Mouse (Mus musculus) cerebellum, postnatal 10 days (tissue): ENCODE data around the gene Ceacam3.
A peak's percentile ranks its signal among the peaks of the same experiment; 100 is the strongest.
"Not testable (repeated sequence)": the region's sequence is repeated elsewhere in the genome, so short reads cannot be mapped to it uniquely, and the experiment has no call there.

Experiments used
- DNase-seq, 2 experiments: peaks; one replicate each; pipeline ENCODE4 v3.0.0; 2021; ENCODE audit warnings: mixed read lengths in 2 of 2

The Ceacam3 gene

DNA sequence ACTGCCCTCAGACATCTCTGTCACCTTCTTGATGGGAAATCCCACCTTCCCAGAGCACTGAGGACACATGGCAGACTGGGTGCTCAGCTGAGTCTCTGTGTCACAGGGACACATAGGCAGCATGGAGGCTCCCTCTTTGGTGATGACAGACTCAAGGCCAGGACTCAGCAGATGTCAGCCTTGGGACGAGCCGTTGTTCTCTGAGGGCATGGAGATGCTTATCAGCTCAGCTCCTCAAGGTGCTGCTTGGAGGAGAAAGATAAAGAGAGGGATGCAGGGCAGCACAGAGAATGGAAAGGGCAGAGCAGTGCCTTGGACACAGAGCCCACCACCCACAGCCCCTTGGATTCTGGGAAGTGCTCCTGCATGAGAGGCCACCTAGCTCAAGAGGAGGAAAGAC is at the start of gene Ceacam3:
TSS of gene Ceacam3 (plus strand) at position 352 of the 400 bp plus-strand sequence.
- no peak for DNase-seq

DNA sequence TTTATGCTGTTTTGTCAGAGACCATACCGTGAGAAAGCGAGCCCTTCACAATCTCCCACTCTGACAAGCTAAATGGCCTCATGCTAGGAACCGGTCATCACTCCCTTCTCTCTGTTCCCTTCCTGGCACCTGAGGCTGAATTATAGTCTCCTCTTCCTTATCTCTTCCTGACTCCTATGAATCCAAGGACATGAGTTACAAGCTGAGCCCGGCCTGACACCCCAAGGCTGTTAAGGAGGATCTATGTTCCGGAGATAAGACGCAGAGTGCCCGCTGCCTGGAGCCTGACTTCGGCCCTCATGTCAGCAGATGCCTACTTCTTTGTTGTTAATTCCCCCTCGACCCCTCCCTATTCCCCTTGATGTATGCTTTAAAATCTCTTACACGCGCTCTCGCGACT is 48.5 kb upstream of the Ceacam3 start:
- not testable (repeated sequence) for DNase-seq

DNA sequence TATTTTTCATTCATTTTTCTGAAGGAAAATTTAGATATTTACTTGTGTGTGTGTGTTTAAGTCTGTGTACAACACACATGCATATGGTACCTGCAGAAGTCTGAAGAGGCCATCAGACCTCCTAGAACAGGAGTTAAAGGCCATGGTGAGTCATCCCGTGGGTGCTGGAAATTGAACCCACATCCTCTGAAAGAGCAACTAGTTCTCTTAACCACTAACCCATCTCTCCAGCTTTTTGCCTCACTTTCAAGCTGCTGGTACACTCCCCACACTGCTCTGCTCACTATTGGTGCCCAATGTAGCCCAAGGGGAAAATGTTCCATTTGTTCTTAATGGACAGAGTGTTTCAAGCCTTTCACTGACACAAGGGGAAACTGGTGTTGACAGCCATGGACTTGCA is 14.8 kb upstream of the Ceacam3 start:
- DNase-seq: no peak

DNA sequence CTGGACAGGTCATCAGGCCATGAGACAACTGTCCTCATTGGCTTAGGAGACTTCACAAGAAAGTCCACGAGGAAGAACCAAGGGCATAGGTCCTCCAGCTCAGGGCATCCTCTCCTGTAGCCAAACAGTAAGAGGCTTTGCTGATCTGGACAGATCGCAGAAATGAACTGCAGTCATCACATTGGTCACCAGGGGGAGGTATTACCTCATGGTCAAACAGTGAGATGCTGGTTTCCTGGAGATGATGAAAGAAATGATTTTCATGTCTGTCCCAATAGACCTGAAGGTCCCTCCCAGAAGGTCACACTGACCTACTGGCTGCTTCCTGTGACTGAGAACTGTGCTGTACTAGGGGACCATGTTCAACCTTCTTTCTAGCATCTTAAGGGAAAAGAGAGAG is 5.6 kb downstream of the Ceacam3 start:
- DNase-seq: peak; percentile 72 to 83

DNA sequence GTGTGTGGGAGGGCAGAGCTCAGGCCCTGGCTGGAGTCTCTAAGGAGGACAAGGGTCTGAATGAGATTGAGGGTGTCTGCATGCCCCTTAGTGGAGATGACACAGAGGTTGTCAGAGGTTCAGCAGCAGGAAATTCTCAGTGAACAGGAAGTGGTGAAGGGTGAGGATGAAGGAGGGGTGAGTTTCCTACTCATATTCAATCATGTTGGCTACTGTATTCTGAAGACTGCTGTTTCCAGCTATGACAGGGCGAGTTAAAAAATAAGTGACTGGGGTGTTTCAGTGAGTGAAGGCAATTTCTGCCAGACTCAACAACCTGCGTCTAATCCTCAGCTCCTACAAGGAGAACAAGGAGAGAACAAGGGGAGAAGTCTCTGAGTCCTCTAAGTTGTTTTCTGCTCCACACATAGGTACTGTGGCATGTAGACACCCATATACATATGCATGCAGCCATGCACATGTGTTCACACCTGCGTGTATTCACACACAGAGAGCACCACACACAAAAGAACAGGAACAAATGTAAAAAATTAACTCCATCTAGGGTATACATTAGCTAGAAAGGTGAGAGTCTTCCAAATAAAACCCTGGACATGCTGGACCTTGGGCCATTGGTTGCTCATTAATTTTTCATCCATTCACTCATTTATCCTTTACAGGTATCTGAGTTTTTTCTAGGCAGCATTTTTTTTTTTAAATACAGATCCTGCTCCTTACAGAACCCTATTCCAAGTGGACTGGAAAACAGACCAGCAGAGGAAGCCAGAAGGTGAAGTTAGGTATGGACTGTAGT is 7.0 kb downstream of the Ceacam3 start:
- DNase-seq: no peak

DNA sequence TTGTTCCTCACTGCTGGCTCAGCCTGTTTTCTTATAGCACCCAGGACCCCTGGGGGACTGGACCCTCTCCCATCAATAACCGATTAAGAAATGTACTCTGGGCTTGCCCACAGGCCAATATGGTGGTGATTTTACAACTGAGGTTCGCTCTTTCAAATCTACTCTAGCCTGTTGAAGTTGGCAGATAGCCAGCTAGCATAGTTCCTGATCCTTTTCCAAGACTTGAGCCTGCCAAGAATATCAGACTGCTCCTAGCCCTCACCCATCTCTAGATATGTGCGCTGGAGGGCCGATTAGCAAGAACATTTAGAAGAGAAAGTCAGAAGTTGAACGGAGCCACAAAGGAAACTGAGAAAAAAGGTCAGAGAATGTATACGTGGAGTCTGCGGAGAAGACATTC is 8.9 kb downstream of the Ceacam3 start:
- DNase-seq: peak; percentile 50 to 62

DNA sequence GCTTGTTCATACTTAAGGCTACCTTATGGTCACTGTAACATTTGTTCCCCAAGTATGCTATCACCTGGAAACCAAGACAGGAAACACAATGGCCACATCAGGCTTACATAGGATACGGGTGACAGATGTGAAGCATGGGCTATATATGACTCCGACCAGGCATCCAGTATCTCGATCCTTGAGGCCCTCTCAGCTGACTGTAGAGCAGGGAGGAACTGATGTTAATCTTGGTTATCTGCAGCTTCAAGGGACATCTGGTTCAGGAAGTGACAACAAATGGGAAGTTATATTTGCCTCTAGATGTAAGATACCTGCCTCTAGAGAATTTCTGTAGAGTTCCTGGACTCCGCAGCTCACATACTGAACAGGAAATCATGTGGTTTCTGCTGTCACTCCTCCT is 21.7 kb downstream of the Ceacam3 start:
- DNase-seq: no peak

DNA sequence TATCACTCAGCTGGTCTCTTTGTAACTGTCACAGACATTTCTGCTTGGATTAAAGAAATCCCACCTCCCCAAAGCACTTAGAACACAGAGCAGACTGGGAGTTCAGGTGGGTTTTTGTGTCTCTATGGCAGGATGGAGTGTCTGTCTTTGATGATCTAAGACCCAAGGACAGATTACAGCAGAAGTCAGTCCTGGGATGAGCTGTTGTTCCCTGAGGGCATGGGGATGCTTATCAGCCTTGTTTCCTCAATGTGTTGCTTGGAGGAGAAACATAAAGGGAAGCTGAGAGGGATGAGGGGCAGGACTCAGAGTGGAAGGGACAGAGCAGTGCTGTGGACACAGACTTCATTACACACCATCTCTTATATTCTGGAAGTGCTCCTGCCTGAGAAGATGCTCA is 53.1 kb downstream of the Ceacam3 start, which contains the start of gene Psg29:
TSS of gene Psg29 (plus strand) at position 301 of the 400 bp plus-strand sequence.
- no peak for DNase-seq

DNA sequence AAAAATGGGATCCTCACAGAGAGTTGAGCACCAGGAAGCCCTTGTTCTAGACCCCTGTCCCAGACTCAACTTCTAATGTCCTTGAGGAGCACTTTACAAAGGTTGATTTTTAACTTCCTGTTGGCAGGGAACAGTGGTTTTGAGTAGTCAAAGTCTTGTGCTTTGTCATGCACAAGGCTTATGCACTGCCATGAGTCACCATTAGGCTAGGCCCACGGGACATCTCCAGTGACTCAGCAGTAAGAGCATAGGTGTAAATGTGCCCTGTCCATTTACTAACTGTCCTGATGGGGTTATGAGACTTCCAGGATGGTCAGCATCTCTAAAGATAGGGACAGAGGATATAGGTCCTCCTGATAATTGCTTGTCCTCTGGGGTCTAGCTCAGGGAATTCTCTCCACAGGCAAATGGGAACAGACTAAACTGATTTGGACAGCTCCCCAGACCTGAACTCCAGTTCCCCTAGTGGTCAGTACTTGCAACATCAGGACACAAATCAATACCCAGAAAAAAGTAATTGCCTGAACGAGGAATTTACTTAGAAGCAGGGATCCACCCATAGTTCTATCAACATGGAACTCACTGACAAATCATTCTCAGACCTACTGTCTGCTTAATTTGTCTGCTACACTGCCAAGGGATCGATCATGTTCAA is 55.6 kb downstream of the Ceacam3 start:
- no peak for DNase-seq
